Mouse (Mus musculus): ENCODE results near the gene Trim40. TPM values are rescaled to one million over a fixed set of nuclear protein-coding genes. Genes with fewer than 3 reads are reported as not detected.
"Not testable (repeated sequence)": the region's sequence is repeated elsewhere in the genome, so short reads cannot be mapped to it uniquely, and the experiment has no call there.

Gene Trim40
- polyA plus RNA-seq, 1 experiment: 0.71 TPM

DNA sequence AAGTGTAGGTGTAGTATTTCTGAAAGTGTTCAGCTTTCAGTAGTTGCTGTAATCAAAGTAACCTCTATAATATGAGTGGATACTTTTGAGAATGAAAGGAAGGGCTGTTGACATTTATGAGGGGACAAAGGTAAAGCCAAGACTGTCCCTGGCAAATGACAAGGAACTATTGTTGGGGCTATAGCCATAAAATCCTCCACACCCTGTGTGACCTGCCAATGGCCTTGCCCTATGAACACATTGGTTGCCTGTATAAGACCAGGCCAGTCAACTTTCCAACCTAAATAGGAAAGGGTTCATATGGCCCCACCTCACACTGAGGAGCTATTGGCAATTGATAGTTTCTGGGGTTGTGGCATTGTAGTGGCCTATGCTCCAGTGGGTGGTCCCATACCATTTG is 7.1 kb upstream of the Trim40 start:
- no peak for DNase-seq

DNA sequence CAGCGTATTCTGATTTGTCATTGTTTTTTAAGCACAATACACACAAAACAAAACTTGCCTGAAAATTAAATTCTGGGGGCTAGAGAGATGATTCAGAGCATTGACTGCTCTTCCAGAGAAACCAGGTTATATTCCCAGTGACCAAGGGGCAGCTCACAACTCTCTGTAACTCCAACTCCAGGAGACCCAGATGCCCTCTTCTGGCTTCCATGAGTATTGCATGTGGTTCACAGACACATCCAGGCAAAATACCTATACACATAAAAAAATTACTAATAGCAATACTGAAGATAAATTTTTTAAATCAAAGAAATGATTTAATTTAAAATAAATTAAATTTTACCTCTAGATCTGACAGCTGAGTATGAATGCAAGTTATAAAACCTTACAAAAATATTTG is 6.7 kb upstream of the Trim40 start:
- WGBS: 97% methylated on average over 1 of the region's 1 CpGs
- TF ChIP-seq CTCF (IDR thresholded peaks at IDR 0.05; ENCODE audit: borderline replicate concordance, control insufficient read depth, extremely low read depth, insufficient read depth, low read length, poor library complexity): no peak
- no peak for TF ChIP-seq POLR2A (IDR thresholded peaks at IDR 0.05; ENCODE audit: control insufficient read depth, extremely low read depth, insufficient read depth, low read length, poor library complexity)
- Histone ChIP-seq H3K36me3 (ENCODE audit: control insufficient read depth, insufficient read depth, low read length) (no peaks in the 10 kb centered on the region), H3K27ac (ENCODE audit: control insufficient read depth, insufficient read depth, low read length) (no peak overlapping the region), H3K27me3 (ENCODE audit: control insufficient read depth, insufficient read depth, low read length) (no peaks in the 10 kb centered on the region), H3K4me1 (replicated peaks; ENCODE audit: control insufficient read depth, insufficient read depth, low read length) (no peaks in the 10 kb centered on the region), H3K4me3 (ENCODE audit: control insufficient read depth, insufficient read depth, low read length) (no peak overlapping the region)
- peak; percentile 31 for DNase-seq

More for the DNA sequence above, 7.1 kb upstream of the Trim40 start:
- no peaks in the 10 kb centered on the region for H3K36me3 ChIP-seq (ENCODE audit: control insufficient read depth, insufficient read depth, low read length)
- no peak overlapping the region for H3K27ac ChIP-seq (ENCODE audit: control insufficient read depth, insufficient read depth, low read length)
- H3K4me1 ChIP-seq (replicated peaks; ENCODE audit: control insufficient read depth, insufficient read depth, low read length): no peaks in the 10 kb centered on the region
- no peak overlapping the region for H3K4me3 ChIP-seq (ENCODE audit: control insufficient read depth, insufficient read depth, low read length)
- TF ChIP-seq POLR2A (IDR thresholded peaks at IDR 0.05; ENCODE audit: control insufficient read depth, extremely low read depth, insufficient read depth, low read length, poor library complexity) (no peak), CTCF (IDR thresholded peaks at IDR 0.05; ENCODE audit: borderline replicate concordance, control insufficient read depth, extremely low read depth, insufficient read depth, low read length, poor library complexity) (no peak)
- H3K27me3 ChIP-seq (ENCODE audit: control insufficient read depth, insufficient read depth, low read length): no peaks in the 10 kb centered on the region

DNA sequence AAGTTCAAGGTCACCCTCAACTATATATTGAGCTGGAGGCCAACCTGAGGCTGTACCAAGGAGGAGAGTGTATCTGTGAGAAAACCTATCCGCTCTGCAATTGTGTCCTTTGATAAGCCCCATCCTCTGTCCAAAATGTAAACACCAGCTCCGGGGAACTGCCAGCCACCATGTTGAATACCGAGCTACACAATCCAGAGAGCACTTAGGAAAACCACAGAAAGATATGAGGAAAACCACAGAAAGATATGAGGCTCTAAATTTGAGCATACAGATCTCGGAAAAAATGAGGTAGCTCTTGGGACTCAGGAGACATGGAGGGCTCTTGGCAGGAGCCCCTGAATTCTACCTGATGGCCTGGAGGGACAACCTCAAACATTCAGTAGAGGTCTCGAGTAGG is 3.5 kb upstream of the Trim40 start:
- Histone ChIP-seq H3K4me3 (ENCODE audit: control insufficient read depth, insufficient read depth, low read length) (no peak overlapping the region), H3K4me1 (replicated peaks; ENCODE audit: control insufficient read depth, insufficient read depth, low read length) (no peaks in the 10 kb centered on the region), H3K27me3 (ENCODE audit: control insufficient read depth, insufficient read depth, low read length) (no peaks in the 10 kb centered on the region), H3K36me3 (ENCODE audit: control insufficient read depth, insufficient read depth, low read length) (no peaks in the 10 kb centered on the region), H3K27ac (ENCODE audit: control insufficient read depth, insufficient read depth, low read length) (no peak overlapping the region)
- 43% methylated on average over 5 of the region's 5 CpGs for WGBS
- DNase-seq: no peak
- TF ChIP-seq CTCF (IDR thresholded peaks at IDR 0.05; ENCODE audit: borderline replicate concordance, control insufficient read depth, extremely low read depth, insufficient read depth, low read length, poor library complexity): no peak
- no peak for TF ChIP-seq POLR2A (IDR thresholded peaks at IDR 0.05; ENCODE audit: control insufficient read depth, extremely low read depth, insufficient read depth, low read length, poor library complexity)

DNA sequence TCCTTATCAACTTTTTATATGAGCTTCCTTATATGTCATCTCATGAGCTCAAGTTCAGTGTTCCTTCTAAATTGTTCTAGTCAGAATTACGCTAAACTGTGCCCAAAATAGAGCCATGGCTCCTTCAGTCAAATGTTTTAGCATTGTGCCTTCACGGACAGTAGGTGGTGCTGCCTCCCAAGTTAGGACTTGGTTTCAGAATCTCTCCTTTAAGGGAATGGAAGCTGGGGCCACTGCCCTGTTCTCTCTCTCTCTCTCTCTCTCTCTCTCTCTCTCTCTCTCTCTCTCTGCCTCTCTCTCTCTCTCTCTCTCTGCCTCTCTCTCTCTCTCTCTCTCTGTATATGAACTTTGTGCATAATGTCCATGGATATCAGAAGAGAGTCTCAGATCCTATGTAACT is 2.4 kb upstream of the Trim40 start:
- 4% methylated on average over 2 of the region's 2 CpGs for WGBS
- no peaks in the 10 kb centered on the region for H3K27me3 ChIP-seq (ENCODE audit: control insufficient read depth, insufficient read depth, low read length)
- no peaks in the 10 kb centered on the region for H3K36me3 ChIP-seq (ENCODE audit: control insufficient read depth, insufficient read depth, low read length)
- peak; percentile 43 for DNase-seq
- no peak overlapping the region for H3K27ac ChIP-seq (ENCODE audit: control insufficient read depth, insufficient read depth, low read length)
- no peak overlapping the region for H3K4me3 ChIP-seq (ENCODE audit: control insufficient read depth, insufficient read depth, low read length)
- no peak for TF ChIP-seq POLR2A (IDR thresholded peaks at IDR 0.05; ENCODE audit: control insufficient read depth, extremely low read depth, insufficient read depth, low read length, poor library complexity)
- no peaks in the 10 kb centered on the region for H3K4me1 ChIP-seq (replicated peaks; ENCODE audit: control insufficient read depth, insufficient read depth, low read length)

DNA sequence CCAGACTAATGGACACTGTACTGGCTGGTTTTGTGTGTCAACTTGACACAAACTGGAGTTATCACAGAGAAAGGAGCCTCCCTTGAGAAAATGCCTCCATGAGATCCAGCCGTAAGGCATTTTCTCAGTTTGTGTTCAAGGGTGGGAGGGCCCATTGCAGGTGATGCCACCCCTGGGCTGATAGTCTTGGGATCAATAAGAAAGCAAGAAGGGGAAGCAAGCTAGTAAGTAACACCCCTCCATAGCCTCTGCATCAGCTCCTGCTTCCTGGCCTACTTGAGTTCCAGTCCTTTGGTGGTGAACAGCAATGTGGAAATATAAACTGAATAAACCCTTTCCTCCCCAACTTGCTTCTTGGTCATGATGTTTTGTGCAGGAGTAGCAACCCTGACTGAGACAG is 1.6 kb upstream of the Trim40 start:
- H3K27me3 ChIP-seq (ENCODE audit: control insufficient read depth, insufficient read depth, low read length); H3K36me3 ChIP-seq (ENCODE audit: control insufficient read depth, insufficient read depth, low read length); DNase-seq; H3K4me1 ChIP-seq (replicated peaks; ENCODE audit: control insufficient read depth, insufficient read depth, low read length); H3K27ac ChIP-seq (ENCODE audit: control insufficient read depth, insufficient read depth, low read length); H3K4me3 ChIP-seq (ENCODE audit: control insufficient read depth, insufficient read depth, low read length): not testable (repeated sequence)
- 96% methylated on average over 1 of the region's 1 CpGs for WGBS

DNA sequence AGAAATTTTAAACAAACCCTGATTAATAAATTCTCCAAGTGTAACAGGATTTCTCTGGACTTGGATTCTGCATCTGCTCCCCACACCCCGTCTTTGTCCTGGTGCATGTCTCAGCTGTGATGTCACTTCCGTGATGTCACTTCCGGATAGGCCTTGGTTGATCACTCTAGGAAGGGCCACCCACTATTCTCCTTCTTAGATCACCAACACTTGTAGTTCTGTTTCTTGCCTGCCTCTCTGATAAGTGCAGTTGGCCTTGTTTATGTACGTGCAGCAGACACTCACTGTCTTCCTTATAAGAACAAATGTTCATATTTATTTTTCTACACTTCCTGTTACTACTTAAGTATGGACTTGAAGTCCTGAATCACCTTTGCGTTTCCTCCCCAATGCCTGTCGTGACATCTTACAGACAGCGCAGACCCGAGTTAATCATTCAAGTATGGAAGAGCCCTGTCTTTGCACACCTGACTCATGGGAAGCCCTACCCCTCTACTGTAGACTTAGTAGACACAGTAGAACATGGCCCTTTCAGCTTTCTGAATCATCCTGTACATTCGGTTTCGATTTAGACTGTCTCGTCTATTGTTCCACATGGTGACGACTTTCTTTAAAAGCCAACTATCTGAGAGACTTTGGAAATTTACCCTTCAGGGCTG is 4.7 kb downstream of the Trim40 start:
- Histone ChIP-seq H3K4me1 (replicated peaks; ENCODE audit: control insufficient read depth, insufficient read depth, low read length) (no peaks in the 10 kb centered on the region), H3K27ac (ENCODE audit: control insufficient read depth, insufficient read depth, low read length) (no peak overlapping the region), H3K27me3 (ENCODE audit: control insufficient read depth, insufficient read depth, low read length) (no peaks in the 10 kb centered on the region), H3K36me3 (ENCODE audit: control insufficient read depth, insufficient read depth, low read length) (no peaks in the 10 kb centered on the region), H3K4me3 (ENCODE audit: control insufficient read depth, insufficient read depth, low read length) (no peak overlapping the region)
- TF ChIP-seq POLR2A (IDR thresholded peaks at IDR 0.05; ENCODE audit: control insufficient read depth, extremely low read depth, insufficient read depth, low read length, poor library complexity) (no peak), CTCF (IDR thresholded peaks at IDR 0.05; ENCODE audit: borderline replicate concordance, control insufficient read depth, extremely low read depth, insufficient read depth, low read length, poor library complexity) (no peak)
- no peak for DNase-seq
- 92% methylated on average over 12 of the region's 12 CpGs for WGBS

DNA sequence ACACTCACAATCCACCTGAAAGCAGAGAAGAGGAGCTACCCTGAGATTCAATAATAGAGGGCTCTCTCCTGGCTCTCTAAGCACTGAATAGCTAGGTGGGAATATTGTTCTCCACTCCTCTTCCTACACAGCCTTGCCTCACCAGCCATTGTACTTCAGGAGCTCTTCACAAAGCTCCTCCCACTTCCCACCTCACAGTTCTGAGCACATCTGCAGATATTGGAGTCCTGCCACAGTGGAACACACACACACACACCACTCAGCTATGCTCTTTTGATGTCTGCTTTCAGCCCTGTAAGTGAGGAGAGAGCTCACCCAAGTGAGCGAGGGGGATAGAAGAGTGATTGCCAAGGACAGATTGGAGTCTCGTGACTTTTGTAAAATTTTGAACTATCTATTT is 6.6 kb downstream of the Trim40 start:
- no peak for TF ChIP-seq POLR2A (IDR thresholded peaks at IDR 0.05; ENCODE audit: control insufficient read depth, extremely low read depth, insufficient read depth, low read length, poor library complexity)
- no peak for TF ChIP-seq CTCF (IDR thresholded peaks at IDR 0.05; ENCODE audit: borderline replicate concordance, control insufficient read depth, extremely low read depth, insufficient read depth, low read length, poor library complexity)
- Histone ChIP-seq H3K27ac (ENCODE audit: control insufficient read depth, insufficient read depth, low read length) (no peak overlapping the region), H3K36me3 (ENCODE audit: control insufficient read depth, insufficient read depth, low read length) (no peaks in the 10 kb centered on the region), H3K27me3 (ENCODE audit: control insufficient read depth, insufficient read depth, low read length) (no peaks in the 10 kb centered on the region), H3K4me3 (ENCODE audit: control insufficient read depth, insufficient read depth, low read length) (no peak overlapping the region), H3K4me1 (replicated peaks; ENCODE audit: control insufficient read depth, insufficient read depth, low read length) (no peaks in the 10 kb centered on the region)
- no peak for DNase-seq
- 29% methylated on average over 2 of the region's 2 CpGs for WGBS

All from thymus, adult 2 months (tissue).